Comparison of ENCODE assay signal across 8 mouse cellular contexts in the genomic region with DNA sequence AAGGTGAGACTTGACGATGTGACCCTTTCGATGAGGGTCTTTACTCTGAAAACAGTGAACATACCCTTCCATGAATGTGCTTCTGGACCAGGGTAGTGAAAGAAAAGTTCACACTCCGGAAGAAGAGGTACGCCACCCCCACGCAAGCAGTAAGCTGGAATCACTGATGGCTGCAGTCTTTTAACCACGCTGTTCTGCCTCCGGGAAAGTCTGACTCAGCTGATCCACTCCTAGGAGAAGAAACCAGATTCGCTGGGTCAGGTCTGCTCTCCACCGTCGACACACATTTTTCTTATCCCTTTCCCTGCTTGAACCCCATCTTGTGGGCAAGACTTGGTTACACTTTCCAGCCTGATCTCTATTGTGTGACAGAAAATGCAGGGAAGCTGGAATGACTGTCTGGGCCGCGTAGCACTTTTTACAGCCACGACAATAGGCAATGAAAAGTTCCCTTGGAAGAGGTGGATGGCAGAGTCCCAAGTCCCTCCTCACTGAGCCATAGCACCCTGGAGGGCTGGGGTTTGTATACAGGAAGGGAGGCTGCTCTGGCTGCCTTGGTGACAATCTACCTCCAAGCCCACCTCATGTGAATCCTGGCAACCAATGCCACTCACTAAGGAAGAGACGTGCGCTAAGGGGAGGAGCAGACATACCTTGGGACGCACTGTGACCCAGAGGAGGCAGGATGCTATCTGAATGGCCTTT.
DNase-seq lines count a peak whose midpoint lies in the region; ATAC-seq and TF ChIP-seq lines count a peak whose summit lies in the region.

No protein-coding gene starts in this region.

- H3K4me3 ChIP-seq in midbrain, embryonic 16.5 days (ENCODE audit: low read depth, low read length): no peak overlapping the region
- H3K4me3 ChIP-seq in midbrain, embryonic 13.5 days (replicated peaks): no peak overlapping the region
- H3K4me3 ChIP-seq in midbrain, postnatal 0 days (ENCODE audit: low read depth, low read length): no peak overlapping the region

- ATAC-seq in midbrain, embryonic 16.5 days: 0 out of 2 replicates have a peak, but pooled peaks have one; percentile 48
- ATAC-seq in midbrain, embryonic 13.5 days: no peak
- ATAC-seq in midbrain, postnatal 0 days (ENCODE audit: low FRiP score): no peak
- no peak for ATAC-seq in erythroblast, adult 5-6 weeks (replicated peaks; ENCODE audit: low FRiP score, poor library complexity, severe bottlenecking)

- peak overlapping the region; percentile 21; the same call in 1 of the 2 replicates for H3K4me2 ChIP-seq in midbrain, embryonic 16.5 days (ENCODE audit: low read length)
- H3K4me2 ChIP-seq in midbrain, embryonic 13.5 days (replicated peaks): no peak overlapping the region
- H3K4me2 ChIP-seq in midbrain, postnatal 0 days (ENCODE audit: low read depth, low read length, poor library complexity, severe bottlenecking): peak overlapping the region; percentile 33

- WGBS in midbrain, embryonic 16.5 days: 66% methylated on average over 16 of the region's 16 CpGs
- WGBS in midbrain, embryonic 13.5 days: 68% methylated on average over 16 of the region's 16 CpGs
- 54% methylated on average over 16 of the region's 16 CpGs for WGBS in midbrain, postnatal 0 days

- no peak overlapping the region for H3K27ac ChIP-seq in midbrain, embryonic 16.5 days (ENCODE audit: low read length)
- H3K27ac ChIP-seq in midbrain, embryonic 13.5 days: no peak overlapping the region
- H3K27ac ChIP-seq in midbrain, postnatal 0 days (ENCODE audit: low read depth, low read length): no peak overlapping the region

- no peaks in the 10 kb centered on the region for H3K27me3 ChIP-seq in midbrain, embryonic 16.5 days (ENCODE audit: control insufficient read depth, insufficient read depth, low read depth, low read length)
- no peaks in the 10 kb centered on the region for H3K27me3 ChIP-seq in midbrain, embryonic 13.5 days
- no peaks in the 10 kb centered on the region for H3K27me3 ChIP-seq in midbrain, postnatal 0 days (ENCODE audit: insufficient read depth, low read length)

- no peak overlapping the region for H3K9ac ChIP-seq in midbrain, embryonic 16.5 days (ENCODE audit: low read depth, low read length)
- H3K9ac ChIP-seq in midbrain, embryonic 13.5 days (replicated peaks): no peak overlapping the region
- H3K9ac ChIP-seq in midbrain, postnatal 0 days (replicated peaks; ENCODE audit: low read length, poor library complexity, severe bottlenecking): no peak overlapping the region

- H3K36me3 ChIP-seq in midbrain, embryonic 16.5 days (ENCODE audit: control insufficient read depth, insufficient read depth, low read length): no peaks in the 10 kb centered on the region
- no peaks in the 10 kb centered on the region for H3K36me3 ChIP-seq in midbrain, embryonic 13.5 days
- H3K36me3 ChIP-seq in midbrain, postnatal 0 days (ENCODE audit: insufficient read depth, low read length): no peaks in the 10 kb centered on the region

- H3K9me3 ChIP-seq in midbrain, embryonic 16.5 days (replicated peaks; ENCODE audit: control insufficient read depth, low read length, poor library complexity, severe bottlenecking): no peaks in the 10 kb centered on the region
- H3K9me3 ChIP-seq in midbrain, embryonic 13.5 days: no peaks in the 10 kb centered on the region
- H3K9me3 ChIP-seq in midbrain, postnatal 0 days (ENCODE audit: low read length): no peaks in the 10 kb centered on the region

- peak; percentile 19; the same call in 1 of the 2 replicates for TF ChIP-seq CTCF in midbrain, postnatal 0 days (IDR thresholded peaks at IDR 0.05)

- DNase-seq in adrenal gland, adult 2 months: peak; percentile 4
- no peak for DNase-seq in adrenal gland, postnatal 25 days
- peak; percentile 31 for DNase-seq in kidney, adult 9 months
- peak; percentile 11 for DNase-seq in midbrain, postnatal 0 days (ENCODE audit: low spot score)
- DNase-seq in urinary bladder, postnatal 4 days (ENCODE audit: low spot score in 2 of 2): no peak

- no peaks in the 10 kb centered on the region; the same call in 1 of the 2 replicates for H3K4me1 ChIP-seq in midbrain, embryonic 16.5 days (ENCODE audit: control insufficient read depth, insufficient read depth, low read length)
- no peaks in the 10 kb centered on the region for H3K4me1 ChIP-seq in midbrain, embryonic 13.5 days (replicated peaks)
- no peaks in the 10 kb centered on the region for H3K4me1 ChIP-seq in midbrain, postnatal 0 days (ENCODE audit: insufficient read depth, low read length)

Comparison
In these comparisons a context has a peak if more than half of its experiments do, and no peak if none do; other contexts are left out.
1. DNase-seq: peak in adrenal gland, adult 2 months (single experiment), kidney, adult 9 months (single experiment) and midbrain, postnatal 0 days (single experiment); none in adrenal gland, postnatal 25 days (single experiment) and urinary bladder, postnatal 4 days (0 of 2).